Mouse (Mus musculus) heart, embryonic 11.5 days (tissue): ENCODE measurements around the gene Cyb5r2. TPM values are rescaled to one million over a fixed set of nuclear protein-coding genes. Genes with fewer than 3 reads are reported as not detected.

Experiments
- polyA plus RNA-seq: library from polyadenylated mRNA; unstranded; fragments of >200 nt; fragmentation: Nextera tagmentation; extraction: Ambion mirVana; gene quantifications from 2 replicates; pipeline ENCODE4 v1.2.1, GENCODE M21; 2014

The Cyb5r2 gene
- polyA plus RNA-seq, 1 experiment from 2014 or later = 0.76 TPM

Other genes starting within 250 kb of the Cyb5r2 start
- 7.3 and 8.2 TPM in 2 replicates for gene Olfml1, start 190.6 kb downstream of the Cyb5r2 start, polyA plus RNA-seq
- 6.3 and 7.9 TPM in 2 replicates for gene Ppfibp2, start 162.8 kb downstream of the Cyb5r2 start, polyA plus RNA-seq
- not detected in 2 replicates for gene 5330417H12Rik, start 132.9 kb downstream of the Cyb5r2 start, polyA plus RNA-seq
- not detected in 2 replicates for gene Ovch2, start 43.2 kb upstream of the Cyb5r2 start, polyA plus RNA-seq
- gene Olfr467, start 54.2 kb upstream of the Cyb5r2 start, polyA plus RNA-seq = not detected in 2 replicates
- not detected in 2 replicates for gene Olfr469, start 67.5 kb upstream of the Cyb5r2 start, polyA plus RNA-seq
- gene Olfr470, start 89.5 kb upstream of the Cyb5r2 start, polyA plus RNA-seq = not detected in 2 replicates
- not detected in 2 replicates for gene Olfr472, start 139.9 kb upstream of the Cyb5r2 start, polyA plus RNA-seq
- not detected in 2 replicates for gene Olfr473, start 172.4 kb upstream of the Cyb5r2 start, polyA plus RNA-seq
- not detected in 2 replicates for gene Olfr474, start 196.6 kb upstream of the Cyb5r2 start, polyA plus RNA-seq
- gene Olfr476, start 206.8 kb upstream of the Cyb5r2 start, polyA plus RNA-seq = not detected in 2 replicates
- not detected in 2 replicates for gene Olfr477, start 228.7 kb upstream of the Cyb5r2 start, polyA plus RNA-seq